Mouse (Mus musculus) CD4-positive helper T cell, adult 2 months (primary cell): ENCODE measurements around the gene Vmn1r58.
A peak's percentile ranks its signal among the peaks of the same experiment; 100 is the strongest.
"Not testable (repeated sequence)": the region's sequence is repeated elsewhere in the genome, so short reads cannot be mapped to it uniquely, and the experiment has no call there.

Experiments
- DNase-seq: peaks from one replicate; pipeline ENCODE4 v3.0.0-alpha.2; 2012; ENCODE audit warnings: low read depth, missing footprints, low spot score

The Vmn1r58 gene

GRCm38 (mm10) chr7:5413296-5413695 is at the start of gene Vmn1r58:
Gene Vmn1r58 (minus strand): TSS chr7:5413396.
- DNase-seq: not testable (repeated sequence)

- DNase-seq: no peak
Measured at GRCm38 (mm10) chr7:5456674-5457073, 43.5 kb upstream of the Vmn1r58 start, which contains the start of gene Vmn1r59. Gene Vmn1r59 (minus strand): TSS chr7:5456774.

GRCm38 (mm10) chr7:5454011-5454410 is 40.8 kb upstream of the Vmn1r58 start:
- not testable (repeated sequence) for DNase-seq

- DNase-seq: no peak
Measured at GRCm38 (mm10) chr7:5448627-5449026, 35.4 kb upstream of the Vmn1r58 start.

- DNase-seq: no peak
Measured at GRCm38 (mm10) chr7:5406201-5406600, 7.0 kb downstream of the Vmn1r58 start.

GRCm38 (mm10) chr7:5366724-5367123 is 46.5 kb downstream of the Vmn1r58 start:
- no peak for DNase-seq

GRCm38 (mm10) chr7:5363599-5363998 is 49.6 kb downstream of the Vmn1r58 start:
- DNase-seq: peak; percentile 17
